Comparison of ENCODE assay signal across 8 mouse cellular contexts in genomic region chr5:147583702-147584298, GRCm38 (mm10).
DNase-seq lines count a peak whose midpoint lies in the region; ATAC-seq and TF ChIP-seq lines count a peak whose summit lies in the region.

No protein-coding gene starts in this region.

- H3K27me3 ChIP-seq in kidney, embryonic 14.5 days (ENCODE audit: control insufficient read depth, insufficient read depth, low read length): no peaks in the 10 kb centered on the region
- no peaks in the 10 kb centered on the region for H3K27me3 ChIP-seq in midbrain, postnatal 0 days (ENCODE audit: insufficient read depth, low read length)
- H3K27me3 ChIP-seq in stomach, postnatal 0 days (ENCODE audit: control insufficient read depth, insufficient read depth, low read length): no peaks in the 10 kb centered on the region

- 34% methylated on average over 14 of the region's 14 CpGs for WGBS in kidney, embryonic 14.5 days
- 44% methylated on average over 14 of the region's 14 CpGs for WGBS in midbrain, postnatal 0 days
- 31% methylated on average over 14 of the region's 14 CpGs for WGBS in stomach, postnatal 0 days

- peak; percentile 52 for DNase-seq in kidney, adult 11 months
- DNase-seq in cerebellum, adult 11-12 months: peak; percentile 33
- peak; percentile 80 to 81 for DNase-seq in frontal cortex, postnatal 36 days (ENCODE audit: low spot score in 2 of 2)
- peak; percentile 57 for DNase-seq in hindlimb bud, embryonic 11.5 days (ENCODE audit: extremely low spot score, low read depth, low spot score)
- peak; percentile 57 to 85 for DNase-seq in left cerebral cortex, postnatal 10 days (ENCODE audit: extremely low spot score in 1 of 2, low spot score in 2 of 2)
- peak; percentile 59 for DNase-seq in midbrain, postnatal 0 days (ENCODE audit: low spot score)
- DNase-seq in stomach, postnatal 0 days (ENCODE audit: low spot score): peak; percentile 78

- no peak overlapping the region for H3K9ac ChIP-seq in kidney, embryonic 14.5 days (ENCODE audit: low read depth, low read length)
- no peak overlapping the region for H3K9ac ChIP-seq in midbrain, postnatal 0 days (replicated peaks; ENCODE audit: low read length, poor library complexity, severe bottlenecking)
- no peak overlapping the region for H3K9ac ChIP-seq in stomach, postnatal 0 days (ENCODE audit: low read length)

- TF ChIP-seq CTCF in midbrain, postnatal 0 days (IDR thresholded peaks at IDR 0.05): peak; percentile 92
- peak; percentile 95 for TF ChIP-seq CTCF in stomach, postnatal 0 days (IDR thresholded peaks at IDR 0.05; ENCODE audit: low read depth)

- no peak for ATAC-seq in kidney, embryonic 14.5 days (ENCODE audit: low FRiP score, low TSS enrichment)
- no peak; the same call in 1 of the 2 replicates for ATAC-seq in midbrain, postnatal 0 days (ENCODE audit: low FRiP score)
- no peak for ATAC-seq in stomach, postnatal 0 days (ENCODE audit: low FRiP score, low TSS enrichment)

- no peaks in the 10 kb centered on the region for H3K4me1 ChIP-seq in kidney, embryonic 14.5 days (ENCODE audit: control insufficient read depth, insufficient read depth, low read length)
- no peaks in the 10 kb centered on the region for H3K4me1 ChIP-seq in midbrain, postnatal 0 days (ENCODE audit: insufficient read depth, low read length)
- H3K4me1 ChIP-seq in stomach, postnatal 0 days (replicated peaks; ENCODE audit: control insufficient read depth, insufficient read depth): no peaks in the 10 kb centered on the region

- H3K9me3 ChIP-seq in kidney, embryonic 14.5 days (ENCODE audit: control insufficient read depth, low read length): no peaks in the 10 kb centered on the region
- no peaks in the 10 kb centered on the region for H3K9me3 ChIP-seq in midbrain, postnatal 0 days (ENCODE audit: low read length)
- H3K9me3 ChIP-seq in stomach, postnatal 0 days (ENCODE audit: control insufficient read depth, low read length): no peaks in the 10 kb centered on the region

- H3K36me3 ChIP-seq in kidney, embryonic 14.5 days (ENCODE audit: control insufficient read depth, insufficient read depth, low read length): no peaks in the 10 kb centered on the region
- no peaks in the 10 kb centered on the region for H3K36me3 ChIP-seq in midbrain, postnatal 0 days (ENCODE audit: insufficient read depth, low read length)
- no peaks in the 10 kb centered on the region for H3K36me3 ChIP-seq in stomach, postnatal 0 days (ENCODE audit: control insufficient read depth, insufficient read depth, low read length)

- no peak overlapping the region for H3K4me3 ChIP-seq in kidney, embryonic 14.5 days (ENCODE audit: low read length)
- H3K4me3 ChIP-seq in midbrain, postnatal 0 days (ENCODE audit: low read depth, low read length): no peak overlapping the region
- H3K4me3 ChIP-seq in stomach, postnatal 0 days (ENCODE audit: low read depth, low read length): 0 out of 2 replicates have a peak overlapping the region, but pooled peaks have one; percentile 1

- no peak for TF ChIP-seq EP300 in stomach, postnatal 0 days (optimal IDR thresholded peaks at IDR 0.05)

- intact Hi-C loops in left cerebral cortex, postnatal 10 days (cut with DNase I): loop anchor here (5.0 kb wide), 1 partner anchor 264 kb away; no protein-coding TSS in a partner anchor

- H3K4me2 ChIP-seq in kidney, embryonic 14.5 days (replicated peaks; ENCODE audit: low read depth, low read length): no peak overlapping the region; the same call in 1 of the 2 replicates
- no peak overlapping the region for H3K4me2 ChIP-seq in midbrain, postnatal 0 days (ENCODE audit: low read depth, low read length, poor library complexity, severe bottlenecking)
- 0 out of 2 replicates have a peak overlapping the region, but pooled peaks have one; percentile 25 for H3K4me2 ChIP-seq in stomach, postnatal 0 days (replicated peaks; ENCODE audit: low read depth)

- H3K27ac ChIP-seq in kidney, embryonic 14.5 days (ENCODE audit: low read depth, low read length): no peak overlapping the region
- H3K27ac ChIP-seq in midbrain, postnatal 0 days (ENCODE audit: low read depth, low read length): no peak overlapping the region
- no peak overlapping the region for H3K27ac ChIP-seq in stomach, postnatal 0 days (replicated peaks)
